Mouse (Mus musculus) bone marrow macrophage, adult 2 months (primary cell): ENCODE results near the gene Hoxc6.

Source experiments
- CTCF ChIP-seq: IDR thresholded peaks from 2 replicates; pipeline ENCODE4 v1.5.1; 2012; ENCODE audit warnings: low read depth, mild to moderate bottlenecking, low read length, moderate library complexity
- POLR2A ChIP-seq: IDR thresholded peaks from 2 replicates; pipeline ENCODE4 v1.6.1; 2012; ENCODE audit warnings: mild to moderate bottlenecking, low read depth, low read length, borderline replicate concordance

- no peak for TF ChIP-seq CTCF
- TF ChIP-seq POLR2A: no peak
Observed at GRCm38 (mm10) chr15:103000501-103000901, 2.4 kb downstream of the Hoxc6 start.
